Mouse (Mus musculus) lung, postnatal 0 days (tissue): Measurements from ENCODE around the gene Suv39h1. TPM values are rescaled to one million over a fixed set of nuclear protein-coding genes. Genes with fewer than 3 reads are reported as not detected.
"Not testable (repeated sequence)": the region's sequence is repeated elsewhere in the genome, so short reads cannot be mapped to it uniquely, and the experiment has no call there.

Experiments
- ATAC-seq: fragments of 200-750 bp; cut with Nextera tagmentation; 2 replicates; pipeline ENCODE4 v1.8.0; 2017; ENCODE audit warnings: moderate library complexity
- DNase-seq: peaks from one replicate; pipeline ENCODE4 v3.0.0-alpha.2; 2016; ENCODE audit warnings: low spot score
- H3K27ac ChIP-seq: fragments of 300-500 bp; sonication (generic); 2 replicates; pipeline ENCODE4 v1.5.1; 2014; ENCODE audit warnings: antibody characterized with exemption, mild to moderate bottlenecking, low read length, mixed read lengths
- H3K27me3 ChIP-seq: fragments of 300-500 bp; sonication (generic); replicated peaks from 2 replicates; pipeline ENCODE4 v1.6.1; 2014; ENCODE audit warnings: low read length, mixed read lengths; ENCODE audit not compliant: insufficient read depth
- H3K36me3 ChIP-seq: fragments of 300-500 bp; sonication (generic); 2 replicates; pipeline ENCODE4 v1.6.1; 2014; ENCODE audit warnings: low read length, mixed read lengths; ENCODE audit not compliant: insufficient read depth
- H3K4me1 ChIP-seq: fragments of 300-500 bp; sonication (generic); 2 replicates; pipeline ENCODE4 v1.6.1; 2014; ENCODE audit warnings: antibody characterized with exemption, low read depth, low read length, mixed read lengths; ENCODE audit not compliant: insufficient read depth
- H3K4me2 ChIP-seq: fragments of 300-500 bp; sonication (generic); replicated peaks from 2 replicates; pipeline ENCODE4 v1.6.1; 2014; ENCODE audit warnings: low read depth, mild to moderate bottlenecking, low read length, moderate library complexity, mixed read lengths
- H3K4me3 ChIP-seq: fragments of 300-500 bp; sonication (generic); 2 replicates; pipeline ENCODE4 v1.5.1; 2014; ENCODE audit warnings: low read depth, low read length
- H3K9ac ChIP-seq: fragments of 300-500 bp; sonication (generic); replicated peaks from 2 replicates; pipeline ENCODE4 v1.6.1; 2014; ENCODE audit warnings: low read depth, mild to moderate bottlenecking
- H3K9me3 ChIP-seq: fragments of 300-500 bp; sonication (generic); 2 replicates; pipeline ENCODE4 v1.6.1; 2016; ENCODE audit warnings: low read length, mixed read lengths
- CTCF ChIP-seq: IDR thresholded peaks from 2 replicates; pipeline ENCODE4 v1.5.1; 2016; ENCODE audit warnings: antibody characterized with exemption, mild to moderate bottlenecking
- EP300 ChIP-seq: IDR thresholded peaks from 2 replicates; pipeline ENCODE4 v1.6.1; 2016; ENCODE audit warnings: antibody characterized with exemption, mild to moderate bottlenecking, control low read depth
- WGBS: fragments of 180-500 bp; shearing (Covaris S2); extraction: QIAGEN DNeasy Blood & Tissue Kit; methylation state at CpG from one replicate; pipeline ENCODE4 v1.1.7; 2014; 5-methylcytosine and 5-hydroxymethylcytosine counted together
- polyA plus RNA-seq: library from polyadenylated mRNA; unstranded; fragments of >200 nt; fragmentation: Nextera tagmentation; extraction: Ambion mirVana; gene quantifications from 2 replicates; pipeline ENCODE4 v1.2.1, GENCODE M21; 2015

Suv39h1 gene
- polyA plus RNA-seq, 1 experiment from 2014 or later: 13.2 TPM

DNA sequence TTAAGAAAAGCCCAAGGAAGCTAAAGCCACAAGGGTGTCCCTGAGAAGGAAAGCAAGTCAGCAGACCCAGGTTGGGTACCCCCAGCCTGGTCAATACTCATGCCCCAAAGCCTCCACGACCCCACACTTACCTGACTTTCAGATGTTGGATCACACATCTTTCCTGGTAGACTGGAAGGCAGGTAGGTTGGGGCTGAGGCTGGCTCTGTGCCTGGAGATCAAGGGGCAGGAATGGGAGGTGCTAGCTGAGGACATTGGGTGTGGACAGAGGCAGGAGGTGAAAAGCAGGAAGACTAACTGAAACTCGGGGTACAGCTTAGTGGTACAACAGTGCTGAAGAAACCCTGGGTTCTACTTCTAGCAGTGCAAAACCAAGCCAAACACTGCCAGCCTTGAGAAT, 56.3 kb downstream of the Suv39h1 start, which contains the start of gene Glod5:
Gene Glod5, minus strand, starts transcription at position 207 of the 400 bp plus-strand sequence.
- H3K4me2 ChIP-seq: no peak within 1 kb of the TSS
- no peak within 1 kb of the TSS for H3K27ac ChIP-seq
- no peaks in the 10 kb centered on the region for H3K9me3 ChIP-seq
- ATAC-seq (no peak), DNase-seq (peak; percentile 5)
- TF ChIP-seq CTCF (no peak), EP300 (no peak)
- H3K4me1 ChIP-seq: no peaks in the 10 kb centered on the region
- WGBS: 45% methylated on average over 2 of the region's 2 CpGs
- no peak within 1 kb of the TSS for H3K9ac ChIP-seq
- no peaks in the 10 kb centered on the region for H3K27me3 ChIP-seq
- H3K4me3 ChIP-seq: no peak within 1 kb of the TSS
- no peaks in the 10 kb centered on the region for H3K36me3 ChIP-seq

GRCm38 (mm10) chrX:8017142-8017541, 57.4 kb downstream of the Suv39h1 start:
- Histone ChIP-seq H3K9ac (no peak overlapping the region), H3K36me3 (no peaks in the 10 kb centered on the region), H3K4me2 (no peak overlapping the region), H3K9me3 (no peaks in the 10 kb centered on the region), H3K27ac (no peak overlapping the region), H3K4me1 (no peaks in the 10 kb centered on the region), H3K27me3 (no peaks in the 10 kb centered on the region), H3K4me3 (no peak overlapping the region)
- 7% methylated on average over 5 of the region's 5 CpGs for WGBS
- ATAC-seq: no peak
- TF ChIP-seq CTCF (peak; percentile 75), EP300 (no peak)
- DNase-seq: peak; percentile 59

DNA sequence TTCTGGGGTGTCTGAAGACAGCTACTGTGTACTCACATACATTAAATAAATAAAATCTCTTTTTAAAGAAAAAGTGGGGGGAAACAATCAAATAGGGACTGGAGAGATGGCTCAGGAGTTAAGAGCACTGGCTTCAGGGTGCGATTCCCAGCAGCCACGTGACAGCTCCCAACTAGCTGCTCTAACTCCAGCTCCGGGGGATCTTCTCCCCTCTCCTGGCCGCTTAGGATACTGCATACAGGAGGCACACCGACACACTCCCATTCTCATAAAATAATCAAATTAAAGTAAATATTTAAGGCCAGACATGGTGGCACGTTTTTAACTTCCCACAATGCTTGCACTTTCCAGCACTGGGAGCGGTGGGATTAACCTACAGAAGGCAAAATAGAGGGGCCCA, 58.9 kb downstream of the Suv39h1 start:
- not testable (repeated sequence) for H3K9me3 ChIP-seq, H3K27ac ChIP-seq, H3K36me3 ChIP-seq, H3K4me3 ChIP-seq, H3K9ac ChIP-seq, H3K27me3 ChIP-seq, ATAC-seq, H3K4me2 ChIP-seq, H3K4me1 ChIP-seq
- WGBS: 17% methylated on average over 7 of the region's 7 CpGs
- DNase-seq: peak; percentile 7
- TF ChIP-seq CTCF: peak; percentile 19; the same call in 1 of the 2 replicates

DNA sequence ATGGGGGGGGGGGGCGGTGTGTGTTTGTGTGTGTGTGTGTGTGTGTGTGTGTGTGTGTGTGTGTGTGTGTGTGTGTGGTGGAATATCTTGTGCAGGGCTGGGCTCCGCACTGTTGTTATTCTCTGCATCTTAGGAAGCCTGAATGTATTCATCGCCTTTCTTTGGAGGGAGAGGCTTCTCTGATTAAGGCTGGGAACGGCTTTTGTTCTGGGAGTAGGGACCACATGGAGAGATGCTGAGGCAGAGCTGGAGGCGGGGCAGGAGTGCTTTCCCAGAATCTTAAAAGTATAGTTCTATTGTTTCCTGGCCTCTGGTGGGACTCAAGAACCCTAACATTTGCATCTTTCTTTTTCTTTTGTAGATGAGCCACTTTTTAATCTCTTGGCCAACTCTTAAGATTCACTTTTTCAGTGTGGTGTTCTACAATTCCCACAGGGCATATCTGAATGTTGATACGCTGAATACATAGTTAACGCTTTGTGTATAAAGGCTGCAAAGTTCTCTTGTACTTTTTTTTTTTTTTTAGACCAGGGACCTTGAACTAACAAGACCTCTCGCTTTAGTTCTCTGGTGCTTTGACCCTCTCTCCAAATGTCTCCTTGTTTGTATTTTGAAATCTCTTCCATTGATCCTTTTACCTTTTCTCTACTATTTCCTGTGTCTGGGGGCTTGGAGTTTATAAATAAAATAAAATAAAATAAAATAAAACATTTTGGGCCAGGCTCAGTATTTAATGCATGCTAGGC, 60.8 kb downstream of the Suv39h1 start:
- Histone ChIP-seq H3K27ac (no peak overlapping the region), H3K27me3 (no peaks in the 10 kb centered on the region)
- 53% methylated on average over 8 of the region's 8 CpGs for WGBS

GRCm38 (mm10) chrX:8013157-8013556, 61.4 kb downstream of the Suv39h1 start:
- DNase-seq: no peak
- H3K27ac ChIP-seq: no peak overlapping the region
- 15% methylated on average over 2 of the region's 2 CpGs for WGBS
- no peak overlapping the region for H3K4me3 ChIP-seq
- no peaks in the 10 kb centered on the region for H3K9me3 ChIP-seq
- no peaks in the 10 kb centered on the region for H3K27me3 ChIP-seq
- H3K4me1 ChIP-seq: no peaks in the 10 kb centered on the region
- no peak for ATAC-seq
- no peak overlapping the region for H3K4me2 ChIP-seq
- H3K36me3 ChIP-seq: no peaks in the 10 kb centered on the region
- TF ChIP-seq EP300: no peak
- TF ChIP-seq CTCF: no peak
- no peak overlapping the region for H3K9ac ChIP-seq

More for the DNA sequence above, 60.8 kb downstream of the Suv39h1 start:
- no peak for DNase-seq
- no peaks in the 10 kb centered on the region for H3K9me3 ChIP-seq
- no peak overlapping the region for H3K9ac ChIP-seq
- no peaks in the 10 kb centered on the region for H3K4me1 ChIP-seq
- no peak overlapping the region for H3K4me2 ChIP-seq
- TF ChIP-seq EP300 (no peak), CTCF (no peak)
- no peaks in the 10 kb centered on the region for H3K36me3 ChIP-seq
- ATAC-seq: no peak
- H3K4me3 ChIP-seq: no peak overlapping the region

Other genes starting within 250 kb of the Suv39h1 start
- 29.0 and 30.3 TPM in 2 replicates for gene Otud5, start 233.4 kb downstream of the Suv39h1 start, polyA plus RNA-seq
- gene Pim2, start 196.5 kb downstream of the Suv39h1 start, polyA plus RNA-seq: 5.5 and 7.0 TPM in 2 replicates
- 30.0 and 32.2 TPM in 2 replicates for gene Slc35a2, start 190.7 kb downstream of the Suv39h1 start, polyA plus RNA-seq
- 80.1 and 80.4 TPM in 2 replicates for gene Pqbp1, start 175.5 kb downstream of the Suv39h1 start, polyA plus RNA-seq
- gene Timm17b, start 175.4 kb downstream of the Suv39h1 start, polyA plus RNA-seq: 82.3 and 88.9 TPM in 2 replicates
- not detected in 2 replicates for gene Gm10491, start 166.9 kb downstream of the Suv39h1 start, polyA plus RNA-seq
- gene Gm10490, start 165.2 kb downstream of the Suv39h1 start, polyA plus RNA-seq: not detected in 2 replicates
- gene Pcsk1n, start 154.9 kb downstream of the Suv39h1 start, polyA plus RNA-seq: 0.15 and 0.17 TPM in 2 replicates
- gene Eras, start 146.2 kb downstream of the Suv39h1 start, polyA plus RNA-seq: not detected in 2 replicates
- 7.2 and 7.5 TPM in 2 replicates for gene Hdac6, start 126.9 kb downstream of the Suv39h1 start, polyA plus RNA-seq
- gene Gata1, start 96.7 kb downstream of the Suv39h1 start, polyA plus RNA-seq: 1.8 and 2.0 TPM in 2 replicates
- gene Glod5, start 56.3 kb downstream of the Suv39h1 start, polyA plus RNA-seq: 0.68 TPM in 1 of 2 replicates, not detected in the other
- gene Was, start 15.7 kb upstream of the Suv39h1 start, polyA plus RNA-seq: 0.90 and 1.2 TPM in 2 replicates
- gene Wdr13, start 58.1 kb upstream of the Suv39h1 start, polyA plus RNA-seq: 18.4 and 18.9 TPM in 2 replicates
- 373 and 463 TPM in 2 replicates for gene Rbm3, start 71.1 kb upstream of the Suv39h1 start, polyA plus RNA-seq
- gene Tbc1d25, start 101.4 kb upstream of the Suv39h1 start, polyA plus RNA-seq: 7.8 and 9.1 TPM in 2 replicates
- gene Ebp, start 118.8 kb upstream of the Suv39h1 start, polyA plus RNA-seq: 51.0 and 58.1 TPM in 2 replicates
- 20.3 and 22.3 TPM in 2 replicates for gene Porcn, start 131.8 kb upstream of the Suv39h1 start, polyA plus RNA-seq
- gene Ftsj1, start 177.6 kb upstream of the Suv39h1 start, polyA plus RNA-seq: 24.2 and 26.5 TPM in 2 replicates
- gene Slc38a5, start 196.4 kb upstream of the Suv39h1 start, polyA plus RNA-seq: 88.1 and 90.0 TPM in 2 replicates